Mouse (Mus musculus) midbrain, embryonic 15.5 days (tissue): ENCODE results near the gene Prl3b1. TPM values are rescaled to one million over a fixed set of nuclear protein-coding genes. Genes with fewer than 3 reads are reported as not detected.

Source experiments
- ATAC-seq: fragments of 200-750 bp; cut with Nextera tagmentation; replicated peaks from 2 replicates; pipeline ENCODE4 v1.8.0; 2017; ENCODE audit warnings: moderate TSS enrichment
- H3K27ac ChIP-seq: fragments of 300-500 bp; sonication (generic); 2 replicates; pipeline ENCODE4 v1.5.1; 2015; ENCODE audit warnings: mild to moderate bottlenecking, inconsistent platforms
- H3K27me3 ChIP-seq: fragments of 300-500 bp; sonication (generic); replicated peaks from 2 replicates; pipeline ENCODE4 v1.6.1; 2015; ENCODE audit warnings: inconsistent platforms
- H3K36me3 ChIP-seq: fragments of 300-500 bp; sonication (generic); replicated peaks from 2 replicates; pipeline ENCODE4 v1.6.1; 2015; ENCODE audit warnings: inconsistent platforms
- H3K4me1 ChIP-seq: fragments of 300-500 bp; sonication (generic); 2 replicates; pipeline ENCODE4 v1.6.1; 2015; ENCODE audit warnings: inconsistent platforms
- H3K4me2 ChIP-seq: fragments of 300-500 bp; sonication (generic); 2 replicates; pipeline ENCODE4 v1.6.1; 2015; ENCODE audit warnings: inconsistent platforms, mild to moderate bottlenecking, moderate library complexity
- H3K4me3 ChIP-seq: fragments of 300-500 bp; sonication (generic); 2 replicates; pipeline ENCODE4 v1.5.1; 2015; ENCODE audit warnings: mild to moderate bottlenecking, inconsistent platforms
- H3K9ac ChIP-seq: fragments of 300-500 bp; sonication (generic); 2 replicates; pipeline ENCODE4 v1.6.1; 2015; ENCODE audit warnings: mild to moderate bottlenecking, inconsistent platforms
- H3K9me3 ChIP-seq: fragments of 300-500 bp; sonication (generic); 2 replicates; pipeline ENCODE4 v1.6.1; 2016; ENCODE audit warnings: inconsistent platforms
- WGBS: fragments of 180-500 bp; shearing (Covaris S2); methylation state at CpG from one replicate; pipeline ENCODE4 v1.1.7; 2015; ENCODE audit warnings: mixed read lengths; 5-methylcytosine and 5-hydroxymethylcytosine counted together
- polyA plus RNA-seq: library from polyadenylated mRNA; unstranded; fragments of >200 nt; fragmentation: Nextera tagmentation; extraction: Ambion mirVana; gene quantifications from 2 replicates; pipeline ENCODE4 v1.2.1, GENCODE M21; 2015

Gene Prl3b1
- not detected in 2 replicates for polyA plus RNA-seq

DNA sequence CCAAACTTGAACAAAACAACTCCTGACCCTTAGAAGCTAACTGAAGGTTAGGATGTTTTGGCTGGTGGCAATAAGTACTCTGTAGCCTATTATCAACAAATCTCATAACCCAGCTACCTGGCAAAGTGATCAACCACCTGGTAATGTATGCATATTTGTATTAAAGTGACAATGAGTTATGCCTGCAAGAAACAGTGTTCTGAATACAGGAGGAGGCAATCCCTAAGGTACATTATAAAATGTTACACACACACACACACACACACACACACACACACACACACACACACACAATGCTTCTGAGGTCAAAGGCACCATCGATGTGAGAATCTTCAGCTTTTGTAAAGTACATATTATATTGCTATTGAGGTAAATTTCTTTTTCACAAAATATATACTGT is at the start of gene Prl3b1:
TSS of gene Prl3b1 (plus strand) at position 301 of the 400 bp plus-strand sequence.
- 100% methylated on average over 1 of the region's 1 CpGs for WGBS
- Histone ChIP-seq H3K4me3 (no peak within 1 kb of the TSS), H3K9me3 (no peaks in the 10 kb centered on the region), H3K27me3 (no peaks in the 10 kb centered on the region), H3K27ac (no peak within 1 kb of the TSS), H3K36me3 (no peaks in the 10 kb centered on the region), H3K4me2 (no peak within 1 kb of the TSS), H3K9ac (no peak within 1 kb of the TSS), H3K4me1 (no peaks in the 10 kb centered on the region)
- no peak for ATAC-seq

DNA sequence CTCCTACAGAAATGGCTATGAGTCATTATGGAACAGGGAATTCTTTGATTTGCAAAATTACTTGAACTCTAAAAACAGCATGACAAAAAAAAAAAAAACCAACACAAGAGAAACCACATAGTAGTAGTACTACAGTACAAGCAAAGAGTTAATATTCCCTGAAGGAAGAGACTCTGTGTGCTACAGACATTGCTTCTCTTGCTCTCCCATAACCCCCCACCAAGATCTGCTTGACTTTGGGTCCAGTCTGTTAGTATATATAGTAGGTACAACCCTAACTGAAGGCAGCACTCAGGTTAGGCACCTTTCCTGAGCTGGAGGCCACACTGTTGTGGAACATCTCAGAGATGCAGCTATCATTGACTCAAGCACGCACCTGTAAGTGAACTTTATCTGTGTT is 45.3 kb upstream of the Prl3b1 start, which contains the start of gene Prl3c1:
TSS of gene Prl3c1 (plus strand) at position 301 of the 400 bp plus-strand sequence.
- Histone ChIP-seq H3K9me3 (no peaks in the 10 kb centered on the region), H3K4me3 (no peak within 1 kb of the TSS), H3K4me2 (no peak within 1 kb of the TSS), H3K4me1 (no peaks in the 10 kb centered on the region), H3K9ac (no peak within 1 kb of the TSS), H3K27ac (no peak within 1 kb of the TSS), H3K27me3 (no peaks in the 10 kb centered on the region), H3K36me3 (no peaks in the 10 kb centered on the region)
- no peak for ATAC-seq
- WGBS = 94% methylated on average over 1 of the region's 1 CpGs

DNA sequence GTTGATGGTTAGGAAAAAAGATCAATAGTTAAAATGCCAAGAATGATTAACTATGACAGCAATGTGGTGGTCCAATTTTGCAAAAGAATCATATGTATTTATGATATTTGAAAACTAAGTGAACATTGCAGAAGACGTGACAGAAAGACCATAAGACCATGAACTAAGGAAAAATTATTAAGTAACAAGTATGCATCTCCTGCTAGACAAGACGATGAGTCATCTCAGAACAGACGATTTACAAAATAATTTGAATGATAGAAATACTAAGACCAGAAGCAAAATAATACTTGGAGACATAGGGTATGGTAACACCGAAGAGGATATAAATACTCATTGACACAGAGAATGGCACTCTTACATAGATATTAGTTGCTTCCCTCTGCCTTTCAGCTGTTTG is 17.5 kb downstream of the Prl3b1 start, which contains the start of gene Prl3a1:
TSS of gene Prl3a1 (plus strand) at position 301 of the 400 bp plus-strand sequence.
- Histone ChIP-seq H3K27ac (no peak within 1 kb of the TSS), H3K4me1 (no peaks in the 10 kb centered on the region), H3K4me2 (no peak within 1 kb of the TSS), H3K27me3 (no peaks in the 10 kb centered on the region), H3K9ac (no peak within 1 kb of the TSS), H3K9me3 (no peaks in the 10 kb centered on the region), H3K4me3 (no peak within 1 kb of the TSS), H3K36me3 (no peaks in the 10 kb centered on the region)
- ATAC-seq = no peak
- 89% methylated on average over 4 of the region's 4 CpGs for WGBS

Other genes with a start within 250 kb of the Prl3b1 start
- not detected in 2 replicates for gene Prl, start 184.3 kb upstream of the Prl3b1 start, polyA plus RNA-seq
- gene Prl3d1, start 147.7 kb upstream of the Prl3b1 start, polyA plus RNA-seq = not detected in 2 replicates
- gene Prl3d2, start 120.1 kb upstream of the Prl3b1 start, polyA plus RNA-seq = not detected in 2 replicates
- gene Prl3d3, start 85.1 kb upstream of the Prl3b1 start, polyA plus RNA-seq = not detected in 2 replicates
- not detected in 2 replicates for gene Prl3c1, start 45.2 kb upstream of the Prl3b1 start, polyA plus RNA-seq
- gene Prl3a1, start 17.6 kb downstream of the Prl3b1 start, polyA plus RNA-seq = not detected in 2 replicates
- not detected in 2 replicates for gene Prl6a1, start 70.8 kb downstream of the Prl3b1 start, polyA plus RNA-seq
- gene Prl8a2, start 103.8 kb downstream of the Prl3b1 start, polyA plus RNA-seq = not detected in 2 replicates
- not detected in 2 replicates for gene Prl2b1, start 149.0 kb downstream of the Prl3b1 start, polyA plus RNA-seq
- not detected in 2 replicates for gene Prl8a6, start 196.8 kb downstream of the Prl3b1 start, polyA plus RNA-seq